Mouse (Mus musculus): ENCODE results near the gene Rpl13a.
"Not testable (repeated sequence)": the region's sequence is repeated elsewhere in the genome, so short reads cannot be mapped to it uniquely, and the experiment has no call there.

Rpl13a gene

GRCm38 (mm10) chr7:45139904-45140723 is 11.6 kb upstream of the Rpl13a start:
- in situ Hi-C loops (cut with MboI; ENCODE audit: low pct_unique_long_range_greater_than_20kb in 1 of 2, low sequenced_read_pairs in 2 of 2, unreplicated experiment in 1 of 2), result no loop called here

DNA sequence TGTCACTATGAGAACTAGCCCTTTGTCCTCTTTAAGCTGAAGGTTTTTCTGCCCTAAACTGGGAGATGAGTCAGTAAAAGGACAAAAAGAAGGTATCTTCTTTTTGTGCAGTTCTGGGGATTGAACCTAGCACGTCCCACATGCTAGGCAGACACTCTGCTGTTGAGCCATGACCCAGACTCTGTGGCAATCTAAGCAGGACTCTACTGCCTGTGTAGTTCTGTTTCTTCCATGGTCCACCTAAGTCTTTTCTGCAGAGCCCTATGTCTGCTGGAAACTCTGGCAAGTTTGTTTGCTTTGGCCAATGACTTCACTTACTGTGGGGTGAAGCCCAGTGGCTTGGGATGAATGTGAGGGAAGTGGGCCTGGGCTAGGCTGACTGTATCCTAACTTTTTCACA is 9.8 kb upstream of the Rpl13a start:
- in situ Hi-C loops (cut with MboI; ENCODE audit: low pct_unique_long_range_greater_than_20kb in 1 of 2, low sequenced_read_pairs in 2 of 2, unreplicated experiment in 1 of 2), result no loop called here

DNA sequence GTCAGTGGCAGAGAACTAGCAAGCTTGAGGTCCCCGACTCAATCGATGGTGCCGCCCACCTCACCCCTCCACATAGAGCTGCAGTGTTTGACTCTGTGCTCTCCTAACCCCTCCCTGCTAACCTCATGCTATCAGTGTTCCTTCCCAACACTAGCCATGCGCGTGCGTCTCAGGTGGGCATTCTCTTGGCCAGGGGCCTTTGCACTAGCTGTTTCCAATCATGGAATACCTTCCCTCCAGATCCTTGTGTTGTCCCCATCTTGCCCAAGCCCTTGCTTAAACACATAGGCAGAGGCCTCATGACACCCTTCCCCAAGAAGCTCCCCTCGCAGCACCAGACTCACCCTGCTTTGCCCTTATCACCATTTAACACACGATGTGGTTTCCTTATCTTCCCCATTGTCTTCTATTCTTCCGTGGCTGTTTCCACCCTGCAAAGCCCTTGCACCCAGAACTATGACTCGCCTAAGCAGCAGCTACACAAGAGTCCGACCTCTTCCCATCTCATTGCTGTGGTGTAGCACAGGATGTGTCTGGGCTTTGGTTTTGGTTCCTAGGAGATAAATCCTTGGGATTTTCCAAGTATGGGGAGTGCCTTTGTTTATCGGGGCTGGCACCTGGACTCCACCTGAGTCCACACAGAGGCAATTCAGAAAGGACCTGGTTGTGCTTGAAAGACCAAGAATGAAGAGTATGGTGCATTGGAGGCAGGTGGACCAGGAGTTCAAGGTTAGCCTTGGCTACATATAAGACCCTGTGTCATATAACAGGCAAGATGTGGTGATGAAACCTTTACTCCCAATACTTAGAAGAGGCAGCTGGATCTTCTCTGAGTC is 8.8 kb upstream of the Rpl13a start:
- in situ Hi-C loops (cut with MboI; ENCODE audit: low pct_unique_long_range_greater_than_20kb in 1 of 2, low sequenced_read_pairs in 2 of 2, unreplicated experiment in 1 of 2), result no loop called here

- in situ Hi-C loops (cut with MboI; ENCODE audit: low pct_unique_long_range_greater_than_20kb in 1 of 2, low sequenced_read_pairs in 2 of 2, unreplicated experiment in 1 of 2), result no loop called here
These were observed 7.5 kb upstream of the Rpl13a start, which contains the start of the genes Gm45713 and Flt3l for GRCm38 (mm10) chr7:45135993-45136567. TSS of gene Gm45713 (minus strand) at chr7:45136231. TSS of gene Flt3l (minus strand) at chr7:45136432.

GRCm38 (mm10) chr7:45135370-45135769 is 6.8 kb upstream of the Rpl13a start:
- in situ Hi-C loops (cut with MboI; ENCODE audit: low pct_unique_long_range_greater_than_20kb in 1 of 2, low sequenced_read_pairs in 2 of 2, unreplicated experiment in 1 of 2), result no loop called here

- in situ Hi-C loops (cut with MboI; ENCODE audit: low pct_unique_long_range_greater_than_20kb in 1 of 2, low sequenced_read_pairs in 2 of 2, unreplicated experiment in 1 of 2), result no loop called here
These were observed 6.0 kb upstream of the Rpl13a start for GRCm38 (mm10) chr7:45134544-45135026.

GRCm38 (mm10) chr7:45133446-45134159 is 5.0 kb upstream of the Rpl13a start:
- in situ Hi-C loops (cut with MboI; ENCODE audit: low pct_unique_long_range_greater_than_20kb in 1 of 2, low sequenced_read_pairs in 2 of 2, unreplicated experiment in 1 of 2), result no loop called here

DNA sequence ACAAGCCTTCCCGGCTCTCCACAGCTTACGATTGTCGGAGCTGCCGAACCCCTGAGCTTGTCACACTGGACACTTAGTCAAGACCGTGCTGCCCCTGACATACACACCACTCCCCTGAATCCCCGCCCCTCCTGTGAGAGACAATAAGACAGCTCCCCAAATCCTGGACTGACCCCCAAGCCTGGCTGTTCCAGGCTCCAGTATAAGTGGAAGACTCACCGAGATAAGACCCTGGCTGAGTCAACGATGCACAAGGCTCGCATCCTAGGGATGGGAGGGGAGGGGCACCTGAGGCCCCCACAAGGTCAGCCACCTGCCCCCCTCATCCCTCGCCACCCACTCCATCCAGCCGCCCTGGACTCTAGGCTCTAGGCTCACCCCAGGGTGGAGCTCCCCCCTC is 3.3 kb upstream of the Rpl13a start:
- in situ Hi-C loops (cut with MboI; ENCODE audit: low pct_unique_long_range_greater_than_20kb in 1 of 2, low sequenced_read_pairs in 2 of 2, unreplicated experiment in 1 of 2), result no loop called here

DNA sequence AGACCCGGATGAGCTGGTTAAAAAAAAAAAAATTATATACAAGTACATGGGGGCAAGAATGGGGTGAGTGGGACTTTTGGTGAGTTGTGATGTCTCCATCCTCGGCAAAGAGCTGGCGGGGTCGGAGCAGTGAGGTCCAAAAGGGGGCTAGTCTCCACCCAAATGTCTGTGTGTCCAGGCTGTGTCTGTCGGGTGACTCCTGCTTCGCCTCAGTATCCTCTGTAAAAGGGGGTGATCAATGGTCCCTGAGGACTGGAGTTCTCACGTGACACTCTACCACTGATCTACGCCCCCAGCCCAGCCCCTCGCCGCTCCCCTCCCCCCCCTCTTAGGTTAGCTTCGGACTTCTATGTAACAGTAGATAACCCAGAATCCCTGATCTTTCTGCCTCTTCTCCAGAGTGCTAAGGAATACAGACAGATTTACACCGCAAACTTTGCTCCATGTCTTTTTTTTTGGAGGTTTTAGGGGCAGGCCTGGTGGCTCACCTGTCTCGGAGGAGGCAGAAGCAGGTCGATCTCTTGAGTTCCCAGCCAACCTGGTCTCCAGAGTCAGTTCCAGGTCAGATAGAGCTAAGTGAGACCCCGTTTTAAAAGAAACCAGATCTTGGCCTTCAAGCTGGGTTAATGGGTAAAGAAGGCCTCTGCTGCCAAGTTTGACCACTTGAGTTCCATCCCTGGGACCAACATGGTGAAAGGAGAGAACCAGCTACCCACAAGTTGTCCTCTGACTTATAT is 1.4 kb upstream of the Rpl13a start:
- in situ Hi-C loops (cut with MboI; ENCODE audit: low pct_unique_long_range_greater_than_20kb in 1 of 2, low sequenced_read_pairs in 2 of 2, unreplicated experiment in 1 of 2), result no loop called here

DNA sequence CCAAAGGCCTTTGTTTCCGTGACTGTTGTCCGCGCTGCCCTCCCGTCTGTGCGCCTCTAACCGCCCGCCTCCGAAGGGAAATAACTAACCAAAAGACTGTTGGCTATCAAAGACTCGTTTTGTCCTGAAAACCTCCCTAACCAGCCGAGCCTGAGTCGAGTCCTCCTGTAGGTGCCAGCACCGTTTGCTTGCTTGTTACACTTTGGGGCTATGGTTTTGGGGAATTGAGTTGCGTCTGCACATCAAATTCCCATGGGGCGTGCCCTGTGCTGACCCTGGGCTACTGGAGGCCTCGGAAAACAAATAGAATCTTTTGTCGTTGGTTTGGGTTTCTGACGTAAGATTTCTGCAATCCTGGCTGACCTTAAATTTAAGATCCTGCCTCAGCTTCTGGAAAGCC is 757 bp upstream of the Rpl13a start:
- in situ Hi-C loops (cut with MboI; ENCODE audit: low pct_unique_long_range_greater_than_20kb in 1 of 2, low sequenced_read_pairs in 2 of 2, unreplicated experiment in 1 of 2), result no loop called here

GRCm38 (mm10) chr7:45127700-45128224 is 799 bp downstream of the Rpl13a start:
- in situ Hi-C loops (cut with MboI; ENCODE audit: low pct_unique_long_range_greater_than_20kb in 1 of 2, low sequenced_read_pairs in 2 of 2, unreplicated experiment in 1 of 2), result no loop called here

DNA sequence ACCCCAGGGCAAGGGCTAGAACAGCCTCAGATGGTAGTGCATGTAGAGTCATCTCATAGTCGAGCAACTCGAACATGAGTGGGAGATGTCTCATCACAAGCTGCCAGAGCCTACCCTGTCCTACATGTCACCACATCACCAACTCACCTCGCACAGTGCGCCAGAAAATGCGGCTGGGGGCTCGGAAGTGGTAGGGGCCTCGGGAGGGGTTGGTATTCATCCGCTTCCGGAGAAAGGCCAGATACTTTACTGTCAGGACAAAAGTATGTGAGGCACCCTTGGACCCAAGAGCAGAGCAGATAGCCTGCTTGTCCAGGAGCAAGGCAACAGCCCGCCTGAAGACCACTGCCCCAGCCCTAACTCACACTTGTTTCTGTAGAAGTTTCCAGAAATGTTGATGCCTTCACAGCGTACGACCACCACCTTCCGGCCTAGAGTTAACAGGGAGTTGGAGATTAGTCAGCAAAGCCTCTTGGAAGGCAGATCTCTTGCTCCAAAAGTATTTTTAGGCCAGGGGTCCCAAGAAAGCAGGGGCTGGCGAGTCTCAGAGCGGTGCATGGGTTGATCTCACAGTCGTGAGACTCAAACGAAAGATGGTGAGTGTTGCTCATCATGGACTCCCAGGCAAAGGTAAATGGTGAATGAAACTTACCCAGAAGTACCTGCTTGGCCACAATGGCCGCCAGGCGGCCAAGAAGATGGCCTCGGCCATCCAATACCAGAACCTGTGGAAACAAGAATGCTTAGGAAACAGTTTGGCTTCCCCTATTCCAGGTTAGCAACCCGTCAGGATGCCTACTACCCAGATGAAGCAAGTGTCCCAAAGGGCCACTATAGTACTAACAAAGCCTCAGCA is 1.5 kb downstream of the Rpl13a start:
- in situ Hi-C loops (cut with MboI; ENCODE audit: low pct_unique_long_range_greater_than_20kb in 1 of 2, low sequenced_read_pairs in 2 of 2, unreplicated experiment in 1 of 2), result no loop called here

GRCm38 (mm10) chr7:45126147-45126843 is 2.3 kb downstream of the Rpl13a start:
- in situ Hi-C loops (cut with MboI; ENCODE audit: low pct_unique_long_range_greater_than_20kb in 1 of 2, low sequenced_read_pairs in 2 of 2, unreplicated experiment in 1 of 2), result no loop called here

DNA sequence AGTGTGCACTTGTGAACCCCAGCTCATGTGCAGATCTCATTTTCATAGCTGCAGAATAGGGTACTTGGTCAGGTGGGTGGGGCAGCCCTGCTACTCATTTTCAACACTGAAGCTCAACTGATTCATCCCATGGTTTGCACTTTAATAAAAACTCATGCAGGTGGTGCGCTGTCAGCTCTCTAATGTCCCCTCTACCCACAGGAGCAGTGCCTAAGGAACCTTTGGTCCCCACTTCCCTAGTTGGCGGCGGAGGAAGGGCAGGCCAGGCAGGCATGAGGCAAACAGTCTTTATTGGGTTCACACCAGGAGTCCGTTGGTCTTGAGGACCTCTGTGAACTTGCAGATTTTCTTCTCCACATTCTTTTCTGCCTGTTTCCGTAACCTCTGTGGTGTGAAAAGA is 2.9 kb downstream of the Rpl13a start:
- in situ Hi-C loops (cut with MboI; ENCODE audit: low pct_unique_long_range_greater_than_20kb in 1 of 2, low sequenced_read_pairs in 2 of 2, unreplicated experiment in 1 of 2), result not testable (repeated sequence)

DNA sequence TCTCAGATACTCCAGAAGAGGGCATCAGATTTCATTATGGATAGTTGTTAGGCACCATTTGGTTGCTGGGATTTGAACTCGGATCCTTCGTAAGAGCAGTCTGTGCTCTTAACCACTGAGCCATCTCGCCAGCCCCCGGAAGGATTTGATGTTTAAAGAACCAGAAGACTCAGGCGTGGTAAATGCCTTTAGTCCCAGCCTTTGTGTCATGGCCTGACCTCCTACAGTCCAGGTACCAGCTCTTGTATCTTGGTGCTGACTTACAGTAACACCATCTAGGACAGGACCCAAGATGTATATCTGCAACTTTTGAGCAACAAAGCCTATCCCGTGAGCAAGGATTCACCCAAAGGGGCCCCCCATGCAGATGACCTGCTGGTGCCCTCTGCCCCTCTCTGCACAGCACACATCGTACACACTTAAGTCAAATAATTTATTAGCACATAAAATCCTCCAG is 3.4 kb downstream of the Rpl13a start:
- in situ Hi-C loops (cut with MboI; ENCODE audit: low pct_unique_long_range_greater_than_20kb in 1 of 2, low sequenced_read_pairs in 2 of 2, unreplicated experiment in 1 of 2), result no loop called here

Measured in mouse embryonic stem cell (cell line).